Mouse (Mus musculus) neural tube, embryonic 13.5 days (tissue): ENCODE results near the gene Olfr584. TPM values are rescaled to one million over a fixed set of nuclear protein-coding genes. Genes with fewer than 3 reads are reported as not detected.

ENCODE experiments used
- ATAC-seq: fragments of 200-750 bp; cut with Nextera tagmentation; 2 replicates; pipeline ENCODE4 v1.8.0; 2017; ENCODE audit warnings: low read depth, mild to moderate bottlenecking, moderate TSS enrichment, moderate library complexity
- H3K27ac ChIP-seq: fragments of 300-500 bp; sonication (generic); replicated peaks from 2 replicates; pipeline ENCODE4 v1.5.1; 2015; ENCODE audit warnings: moderate library complexity, mild to moderate bottlenecking, inconsistent platforms
- H3K27me3 ChIP-seq: fragments of 300-500 bp; sonication (generic); 2 replicates; pipeline ENCODE4 v1.6.1; 2015; ENCODE audit warnings: mild to moderate bottlenecking, inconsistent platforms
- H3K36me3 ChIP-seq: fragments of 300-500 bp; sonication (generic); 2 replicates; pipeline ENCODE4 v1.6.1; 2015; ENCODE audit warnings: mild to moderate bottlenecking, inconsistent platforms
- H3K4me1 ChIP-seq: fragments of 300-500 bp; sonication (generic); replicated peaks from 2 replicates; pipeline ENCODE4 v1.6.1; 2015; ENCODE audit warnings: inconsistent platforms
- H3K4me2 ChIP-seq: fragments of 300-500 bp; sonication (generic); 2 replicates; pipeline ENCODE4 v1.6.1; 2015; ENCODE audit warnings: inconsistent platforms, mild to moderate bottlenecking, moderate library complexity
- H3K4me3 ChIP-seq: fragments of 300-500 bp; sonication (generic); 2 replicates; pipeline ENCODE4 v1.5.1; 2015; ENCODE audit warnings: mild to moderate bottlenecking, inconsistent platforms
- H3K9ac ChIP-seq: fragments of 300-500 bp; sonication (generic); 2 replicates; pipeline ENCODE4 v1.6.1; 2015; ENCODE audit warnings: moderate library complexity, mild to moderate bottlenecking, inconsistent platforms
- H3K9me3 ChIP-seq: fragments of 300-500 bp; sonication (generic); 2 replicates; pipeline ENCODE4 v1.6.1; 2016; ENCODE audit warnings: inconsistent platforms
- WGBS: fragments of 180-500 bp; shearing (Covaris S2); methylation state at CpG from one replicate; pipeline ENCODE4 v1.1.7; 2015; 5-methylcytosine and 5-hydroxymethylcytosine counted together
- polyA plus RNA-seq: library from polyadenylated mRNA; unstranded; fragments of >200 nt; fragmentation: Nextera tagmentation; extraction: Ambion mirVana; gene quantifications from 2 replicates; pipeline ENCODE4 v1.2.1, GENCODE M21; 2015

Olfr584 gene
- polyA plus RNA-seq = not detected in 2 replicates

GRCm38 (mm10) chr7:103081585-103081984 lies at the start of gene Olfr584:
Gene Olfr584 (plus strand): TSS chr7:103081885.
- Histone ChIP-seq H3K27ac (no peak within 1 kb of the TSS), H3K4me1 (no peaks in the 10 kb centered on the region), H3K9ac (no peak within 1 kb of the TSS), H3K36me3 (no peaks in the 10 kb centered on the region), H3K4me2 (no peak within 1 kb of the TSS), H3K27me3 (no peaks in the 10 kb centered on the region), H3K9me3 (peaks cover 9% of the 10 kb centered on the region; the same call in 1 of the 2 replicates), H3K4me3 (no peak within 1 kb of the TSS)
- no peak for ATAC-seq
- 74% methylated on average over 1 of the region's 1 CpGs for WGBS

- H3K4me1 ChIP-seq = no peaks in the 10 kb centered on the region
- ATAC-seq = no peak
- no peaks in the 10 kb centered on the region for H3K27me3 ChIP-seq
- no peak within 1 kb of the TSS for H3K9ac ChIP-seq
- no peak within 1 kb of the TSS for H3K4me2 ChIP-seq
- no peaks in the 10 kb centered on the region for H3K36me3 ChIP-seq
- no peak within 1 kb of the TSS for H3K4me3 ChIP-seq
- H3K27ac ChIP-seq = no peak within 1 kb of the TSS
- H3K9me3 ChIP-seq = no peaks in the 10 kb centered on the region
Measured at GRCm38 (mm10) chr7:103037724-103038123, 44.0 kb upstream of the Olfr584 start, which contains the start of gene Olfr582. Gene Olfr582 (plus strand): TSS chr7:103038024.

GRCm38 (mm10) chr7:103051000-103051399 lies 30.7 kb upstream of the Olfr584 start, which contains the start of gene Olfr583:
Gene Olfr583 (plus strand): TSS chr7:103051300.
- H3K9ac ChIP-seq = no peak within 1 kb of the TSS
- no peak within 1 kb of the TSS for H3K4me2 ChIP-seq
- H3K4me3 ChIP-seq = no peak within 1 kb of the TSS
- no peaks in the 10 kb centered on the region for H3K27me3 ChIP-seq
- no peak for ATAC-seq
- WGBS = 94% methylated on average over 1 of the region's 1 CpGs
- no peaks in the 10 kb centered on the region for H3K9me3 ChIP-seq
- H3K4me1 ChIP-seq = no peaks in the 10 kb centered on the region
- no peak within 1 kb of the TSS for H3K27ac ChIP-seq
- no peaks in the 10 kb centered on the region for H3K36me3 ChIP-seq

- H3K4me2 ChIP-seq = no peak within 1 kb of the TSS
- 90% methylated on average over 1 of the region's 1 CpGs for WGBS
- H3K27me3 ChIP-seq = no peaks in the 10 kb centered on the region
- H3K4me3 ChIP-seq = no peak within 1 kb of the TSS
- no peak within 1 kb of the TSS for H3K27ac ChIP-seq
- no peaks in the 10 kb centered on the region; the same call in 1 of the 2 replicates for H3K9me3 ChIP-seq
- H3K9ac ChIP-seq = no peak within 1 kb of the TSS
- H3K36me3 ChIP-seq = no peaks in the 10 kb centered on the region
- H3K4me1 ChIP-seq = no peaks in the 10 kb centered on the region
- ATAC-seq = no peak
Measured at GRCm38 (mm10) chr7:103097420-103097819, 15.7 kb downstream of the Olfr584 start, which contains the start of gene Olfr585. Gene Olfr585 (plus strand): TSS chr7:103097720.

DNA sequence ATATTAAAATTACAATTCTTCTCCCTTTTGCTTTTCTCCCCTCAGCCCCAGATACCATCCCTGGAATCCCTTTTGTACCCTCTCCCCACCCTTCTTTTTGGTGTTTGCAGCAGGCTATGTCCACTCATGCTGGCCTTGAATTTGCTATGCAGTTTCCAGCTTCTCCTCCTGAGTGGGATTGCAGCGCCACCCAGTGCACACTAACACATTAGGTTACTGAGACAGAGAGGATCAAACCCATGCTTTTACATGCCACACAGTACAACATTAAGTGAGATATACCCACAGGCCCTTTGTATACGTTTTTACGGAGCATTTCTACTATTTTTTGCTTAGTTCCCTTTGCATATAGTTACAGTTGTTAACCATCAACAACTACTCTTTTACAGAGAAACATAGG lies 37.7 kb downstream of the Olfr584 start:
- WGBS = 46% methylated on average over 3 of the region's 3 CpGs
- Histone ChIP-seq H3K9ac (no peak overlapping the region), H3K9me3 (no peaks in the 10 kb centered on the region), H3K27ac (no peak overlapping the region), H3K36me3 (no peaks in the 10 kb centered on the region), H3K4me2 (no peak overlapping the region), H3K4me1 (no peaks in the 10 kb centered on the region), H3K4me3 (no peak overlapping the region), H3K27me3 (no peaks in the 10 kb centered on the region)
- no peak for ATAC-seq

DNA sequence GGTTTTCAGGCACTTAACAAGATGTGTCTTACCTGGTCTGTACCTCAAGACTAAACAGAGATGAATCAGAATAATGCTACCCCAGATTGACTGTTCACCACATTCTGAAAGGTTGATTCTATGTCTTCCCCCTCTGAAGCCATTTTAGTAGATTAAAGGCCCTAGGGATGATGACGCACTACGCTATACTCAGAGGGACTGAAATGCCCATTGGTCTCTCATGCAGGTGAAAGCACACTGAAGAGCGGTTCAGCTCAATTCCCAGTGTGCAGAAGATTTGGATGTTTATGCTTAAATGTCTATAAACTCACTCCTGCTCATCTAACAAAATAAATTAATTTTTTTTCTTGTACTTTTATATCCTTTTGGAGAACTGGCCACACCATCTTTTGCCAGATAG lies 43.9 kb downstream of the Olfr584 start, which contains the start of gene Olfr586:
Gene Olfr586 (minus strand): TSS at position 101 of the 400 bp plus-strand sequence.
- 94% methylated on average over 3 of the region's 3 CpGs for whole genome bisulfite sequencing
- Histone ChIP-seq H3K36me3 (no peaks in the 10 kb centered on the region), H3K4me3 (no peak within 1 kb of the TSS), H3K4me2 (no peak within 1 kb of the TSS), H3K27ac (no peak within 1 kb of the TSS), H3K9me3 (no peaks in the 10 kb centered on the region), H3K4me1 (no peaks in the 10 kb centered on the region), H3K27me3 (no peaks in the 10 kb centered on the region), H3K9ac (no peak within 1 kb of the TSS)
- ATAC-seq = no peak

Other genes starting within 250 kb of the Olfr584 start
- 0.31 and 0.50 TPM in 2 replicates for gene Olfr566, start 223.1 kb upstream of the Olfr584 start, polyA plus RNA-seq
- not detected in 2 replicates for gene Olfr568, start 204.8 kb upstream of the Olfr584 start, polyA plus RNA-seq
- gene Olfr569, start 191.0 kb upstream of the Olfr584 start, polyA plus RNA-seq = not detected in 2 replicates
- gene Olfr570, start 187.3 kb upstream of the Olfr584 start, polyA plus RNA-seq = not detected in 2 replicates
- gene Olfr571, start 164.3 kb upstream of the Olfr584 start, polyA plus RNA-seq = 0.04 TPM in 1 of 2 replicates, not detected in the other
- gene Olfr572, start 157.5 kb upstream of the Olfr584 start, polyA plus RNA-seq = not detected in 2 replicates
- not detected in 2 replicates for gene Olfr573-ps1, start 139.3 kb upstream of the Olfr584 start, polyA plus RNA-seq
- gene Olfr574, start 133.4 kb upstream of the Olfr584 start, polyA plus RNA-seq = not detected in 2 replicates
- not detected in 2 replicates for gene Olfr575, start 123.1 kb upstream of the Olfr584 start, polyA plus RNA-seq
- not detected in 2 replicates for gene Olfr576, start 119.2 kb upstream of the Olfr584 start, polyA plus RNA-seq
- not detected in 2 replicates for gene Olfr577, start 105.9 kb upstream of the Olfr584 start, polyA plus RNA-seq
- gene Olfr578, start 92.6 kb upstream of the Olfr584 start, polyA plus RNA-seq = not detected in 2 replicates
- not detected in 2 replicates for gene Olfr582, start 43.9 kb upstream of the Olfr584 start, polyA plus RNA-seq
- gene Olfr583, start 30.6 kb upstream of the Olfr584 start, polyA plus RNA-seq = not detected in 2 replicates
- gene Olfr585, start 15.8 kb downstream of the Olfr584 start, polyA plus RNA-seq = not detected in 2 replicates
- gene Olfr586, start 43.8 kb downstream of the Olfr584 start, polyA plus RNA-seq = not detected in 2 replicates
- not detected in 2 replicates for gene Olfr588-ps1, start 59.0 kb downstream of the Olfr584 start, polyA plus RNA-seq
- not detected in 2 replicates for gene Olfr589, start 74.5 kb downstream of the Olfr584 start, polyA plus RNA-seq
- not detected in 2 replicates for gene Olfr591, start 96.5 kb downstream of the Olfr584 start, polyA plus RNA-seq
- gene Olfr592, start 102.9 kb downstream of the Olfr584 start, polyA plus RNA-seq = not detected in 2 replicates
- gene Olfr593, start 130.0 kb downstream of the Olfr584 start, polyA plus RNA-seq = not detected in 2 replicates
- not detected in 2 replicates for gene Olfr594, start 135.1 kb downstream of the Olfr584 start, polyA plus RNA-seq
- gene Usp17ld, start 170.6 kb downstream of the Olfr584 start, polyA plus RNA-seq = not detected in 2 replicates
- gene Olfr596, start 223.8 kb downstream of the Olfr584 start, polyA plus RNA-seq = not detected in 2 replicates
- not detected in 2 replicates for gene Olfr597, start 234.4 kb downstream of the Olfr584 start, polyA plus RNA-seq
- not detected in 2 replicates for gene Olfr598, start 241.7 kb downstream of the Olfr584 start, polyA plus RNA-seq